Mouse (Mus musculus) activated CD4-positive, CD25-positive, alpha-beta regulatory T cell (primary cell): Measurements from ENCODE around the gene Prkaa2. TPM values are rescaled to one million over a fixed set of nuclear protein-coding genes. Genes with fewer than 3 reads are reported as not detected.

Experiments used
- polyA plus RNA-seq, 2 experiments: library from polyadenylated mRNA; unstranded; fragments of 100-300 nt; shearing (Covaris generic); gene quantifications; one replicate each; pipeline ENCODE4 v1.2.1; 2017

Gene Prkaa2
- polyA plus RNA-seq = under 1 TPM in 1 of 2 experiments, not detected in 1; 0.02 TPM

GRCm38 (mm10) chr4:105109199-105109989 is at the start of gene Prkaa2:
Prkaa2 (minus strand) TSS chr4:105109890.

GRCm38 (mm10) chr4:105157276-105158168 is 47.8 kb upstream of the Prkaa2 start, which contains the start of gene Plpp3:
Plpp3 (plus strand) TSS chr4:105157347.

Other genes with a start within 250 kb of the Prkaa2 start
- not detected for gene C8a, start 233.5 kb downstream of the Prkaa2 start, polyA plus RNA-seq
- gene Fyb2, start 196.4 kb downstream of the Prkaa2 start, polyA plus RNA-seq = under 1 TPM in 1 of 2 experiments, not detected in 1; 0.05 TPM
- gene Plpp3, start 47.5 kb upstream of the Prkaa2 start, polyA plus RNA-seq = under 1 TPM; 0.05 to 0.23 TPM